Mouse (Mus musculus) kidney, postnatal 36 days (tissue): ENCODE data around the gene Ninl.

Experiments
- DNase-seq, 2 experiments: peaks; one replicate each; pipeline ENCODE4 v3.0.0; 2021 to 2022; ENCODE audit warnings: mixed read lengths in 2 of 2

Gene Ninl

GRCm38 (mm10) chr2:150900341-150900740 lies 138.8 kb downstream of the Ninl start:
- DNase-seq: no peak

- DNase-seq: no peak
Measured at GRCm38 (mm10) chr2:150895691-150896252, 143.4 kb downstream of the Ninl start.

GRCm38 (mm10) chr2:150894617-150895267 lies 144.4 kb downstream of the Ninl start:
- no peak for DNase-seq

GRCm38 (mm10) chr2:150887370-150887769 lies 151.8 kb downstream of the Ninl start:
- no peak for DNase-seq

GRCm38 (mm10) chr2:150886315-150886714 lies 152.9 kb downstream of the Ninl start:
- DNase-seq: no peak

- no peak for DNase-seq
Measured at GRCm38 (mm10) chr2:150885814-150886213, 153.4 kb downstream of the Ninl start.

- DNase-seq: no peak
Measured at GRCm38 (mm10) chr2:150884779-150885110, 154.4 kb downstream of the Ninl start.
